Mouse (Mus musculus) kidney, postnatal 25 days (tissue): ENCODE results near the gene Ubxn1.

Source experiments
- DNase-seq, 2 experiments: peaks; one replicate each; pipeline ENCODE4 v3.0.0; 2021; ENCODE audit warnings: mixed read lengths in 2 of 2

Gene Ubxn1

DNA sequence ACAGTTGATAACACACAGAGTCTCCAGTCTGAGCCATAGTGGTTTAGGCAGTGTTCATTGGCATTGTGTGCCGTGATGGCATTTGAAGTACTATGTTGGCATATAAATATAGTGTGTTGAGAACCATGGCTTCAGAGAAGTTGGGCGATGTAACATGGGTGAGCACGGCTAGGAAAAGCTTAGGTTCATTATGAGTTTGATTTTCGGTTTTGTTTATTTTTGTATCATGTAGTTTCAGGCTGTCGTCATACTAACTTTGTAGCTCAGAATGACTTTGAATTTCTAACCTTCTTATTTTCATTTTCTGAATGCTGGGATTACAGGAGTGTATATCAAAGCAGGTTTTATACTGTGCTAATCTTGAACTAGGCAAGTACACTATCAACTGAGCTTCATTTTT, 32.1 kb downstream of the Ubxn1 start:
- no peak for DNase-seq

DNA sequence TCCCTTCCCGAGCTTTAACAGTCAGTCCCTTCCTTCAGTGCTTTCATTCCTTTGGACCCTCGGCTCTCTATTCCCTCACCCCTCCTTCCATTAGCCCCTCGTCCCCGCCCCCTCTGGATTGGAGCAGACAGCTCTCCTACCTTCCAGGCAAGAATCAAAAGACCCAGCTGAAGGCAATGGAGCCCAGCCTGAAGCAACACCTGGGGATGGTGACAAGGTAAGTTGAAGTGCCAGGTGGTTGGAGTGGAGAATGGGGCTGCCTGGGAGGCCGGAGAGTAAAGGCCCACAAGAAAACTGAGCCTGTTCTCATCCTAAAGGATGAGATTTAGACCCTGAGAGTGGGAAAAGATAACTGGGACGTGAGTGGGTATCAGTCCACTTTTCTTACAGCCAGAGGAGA, 37.2 kb downstream of the Ubxn1 start:
- DNase-seq: no peak

DNA sequence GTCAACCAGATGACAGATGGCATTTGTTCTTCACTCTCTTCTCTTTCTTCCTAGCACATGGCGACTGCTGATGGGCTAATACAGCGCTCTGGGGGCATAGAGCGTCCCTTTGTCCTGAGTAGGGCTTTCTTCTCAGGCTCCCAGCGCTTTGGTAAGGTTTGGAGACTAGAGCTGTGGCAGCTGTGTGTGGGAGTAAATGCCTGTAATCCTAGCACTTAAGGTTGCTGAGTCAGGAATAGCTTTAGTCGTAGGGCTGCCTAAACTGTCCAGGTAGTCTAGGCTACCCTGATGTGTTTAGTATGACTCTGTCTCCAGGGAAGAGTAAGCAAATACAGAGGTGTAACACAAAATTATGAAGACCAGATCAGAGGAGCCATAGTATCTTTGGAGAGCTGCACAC, 40.5 kb downstream of the Ubxn1 start:
- no peak for DNase-seq

- no peak for DNase-seq
Observed at GRCm38 (mm10) chr19:8914212-8914611, 42.9 kb downstream of the Ubxn1 start.

DNA sequence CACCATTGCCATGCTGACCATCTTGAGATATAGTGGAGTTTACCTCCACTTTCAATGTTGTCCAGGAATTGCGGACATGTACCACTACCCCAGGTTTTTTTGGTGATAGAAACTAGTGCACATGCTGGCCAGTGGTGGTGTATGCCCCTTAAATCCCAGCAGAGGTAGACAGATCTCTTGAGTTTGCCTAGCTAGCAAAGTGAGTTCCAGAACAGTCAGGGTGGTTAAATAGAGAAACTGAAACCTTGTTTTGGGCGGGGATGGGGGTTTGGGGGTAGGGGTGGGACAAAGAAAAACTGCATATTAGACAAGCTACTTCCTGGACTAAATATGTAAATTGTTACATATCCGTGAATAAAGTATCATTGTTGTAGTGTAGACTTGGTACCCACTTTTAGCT, 47.7 kb downstream of the Ubxn1 start:
- no peak for DNase-seq

- DNase-seq: no peak
Observed at GRCm38 (mm10) chr19:8919684-8920072, 48.4 kb downstream of the Ubxn1 start.

DNA sequence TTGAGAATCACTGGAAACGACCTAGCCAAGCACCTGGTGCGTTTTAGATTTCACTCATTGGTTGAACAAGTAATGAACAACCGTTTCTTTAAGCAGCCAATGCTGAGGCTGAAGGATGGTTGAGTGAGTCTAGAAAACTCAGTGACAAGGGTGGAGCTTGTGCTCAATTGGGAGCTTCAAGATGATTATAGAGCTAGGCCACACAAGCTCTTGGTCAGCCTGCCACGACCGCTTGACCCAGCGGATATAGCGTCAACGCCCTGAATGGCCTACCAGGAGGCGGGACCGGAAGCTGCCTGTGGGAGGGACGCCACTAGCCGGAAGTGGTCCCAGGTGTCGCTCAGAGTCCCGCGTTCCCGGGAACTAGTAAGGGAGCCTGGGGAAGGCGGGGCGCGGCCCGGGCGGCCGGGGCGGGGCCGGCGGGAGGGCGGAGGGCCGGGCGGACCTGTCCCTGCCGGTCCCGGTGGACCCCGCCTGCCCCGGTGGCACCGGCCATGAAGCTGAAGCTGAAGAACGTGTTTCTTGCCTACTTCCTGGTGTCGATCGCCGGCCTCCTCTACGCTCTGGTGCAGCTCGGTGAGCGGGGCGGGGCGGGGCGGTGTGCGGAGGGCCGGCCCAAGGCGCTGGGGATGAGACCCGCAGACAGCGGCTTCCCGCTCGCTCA, 48.9 kb downstream of the Ubxn1 start, which contains the start of gene B3gat3:
Gene B3gat3, plus strand, starts transcription at position 302 of the 664 bp plus-strand sequence.
- DNase-seq: peak; percentile 96 to 98

GRCm38 (mm10) chr19:8920836-8921291, 49.6 kb downstream of the Ubxn1 start:
- DNase-seq: peak; percentile 66 to 69

DNA sequence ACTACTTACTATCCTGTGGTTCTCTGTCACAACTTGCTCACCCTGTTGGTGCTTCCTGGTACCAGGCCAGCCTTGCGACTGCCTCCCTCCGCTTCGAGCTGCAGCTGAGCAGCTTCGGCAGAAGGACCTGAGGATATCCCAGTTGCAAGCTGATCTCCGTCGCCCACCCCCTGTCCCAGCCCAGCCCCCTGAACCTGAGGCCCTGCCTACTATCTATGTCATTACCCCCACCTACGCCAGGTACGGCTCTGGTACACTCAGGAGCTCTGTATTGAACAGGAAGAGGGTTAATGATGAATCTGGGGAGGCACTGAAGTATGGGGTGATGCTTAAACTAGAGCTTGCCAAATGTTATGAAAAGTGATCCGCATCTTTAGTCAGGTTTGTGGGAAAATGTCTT, 50.4 kb downstream of the Ubxn1 start:
- no peak for DNase-seq
